Mouse (Mus musculus) spleen, adult 18-20 months (tissue): ENCODE data around the gene Dlat.
A peak's percentile ranks its signal among the peaks of the same experiment; 100 is the strongest.

Source experiments
- DNase-seq, 2 experiments: peaks; one replicate each; pipeline ENCODE4 v3.0.0; 2022; ENCODE audit warnings: mixed read lengths in 2 of 2

Dlat gene

DNA sequence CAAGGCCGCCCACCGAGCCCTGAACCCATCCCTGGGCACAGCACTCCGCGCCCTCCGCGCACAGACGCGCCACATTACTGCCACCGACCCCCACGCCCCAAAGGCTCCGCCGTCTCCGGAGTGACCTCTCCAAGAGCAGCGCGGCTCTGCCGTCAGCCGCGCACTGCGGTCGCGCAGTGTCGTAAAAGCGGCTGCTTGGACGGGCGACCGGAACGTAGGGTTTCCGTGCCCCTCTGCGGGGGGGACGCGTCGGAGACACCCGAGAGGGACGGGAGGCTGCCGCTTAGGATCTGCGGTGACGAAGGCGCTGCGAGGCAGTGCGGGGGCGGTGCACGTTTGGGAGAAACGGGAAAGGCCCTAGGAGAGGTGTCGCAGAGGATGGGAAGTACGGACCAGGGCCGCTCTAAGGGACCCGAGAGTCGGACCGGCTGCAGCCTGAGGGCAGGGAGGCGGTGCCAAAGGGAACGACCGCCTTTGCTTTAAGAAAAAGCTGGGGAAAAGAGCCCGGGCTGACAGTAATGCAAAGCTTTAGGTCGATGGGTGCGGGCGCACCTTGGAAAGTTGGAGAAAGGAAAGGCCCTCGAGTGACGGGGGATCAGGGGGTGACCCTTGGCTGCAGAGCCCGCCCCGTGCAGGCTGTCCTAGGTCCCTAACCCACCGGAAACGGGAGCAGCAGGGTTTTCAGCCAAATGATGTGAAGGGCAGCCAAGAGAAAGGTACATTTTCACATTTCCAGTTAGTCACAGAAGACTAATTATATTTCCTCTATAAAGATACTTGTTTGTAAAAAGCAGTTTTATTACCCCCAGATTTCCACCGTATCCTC is at the start of gene Dlat:
TSS of gene Dlat (minus strand) at position 389 of the 826 bp plus-strand sequence.
- DNase-seq: peak; percentile 72 to 79

DNA sequence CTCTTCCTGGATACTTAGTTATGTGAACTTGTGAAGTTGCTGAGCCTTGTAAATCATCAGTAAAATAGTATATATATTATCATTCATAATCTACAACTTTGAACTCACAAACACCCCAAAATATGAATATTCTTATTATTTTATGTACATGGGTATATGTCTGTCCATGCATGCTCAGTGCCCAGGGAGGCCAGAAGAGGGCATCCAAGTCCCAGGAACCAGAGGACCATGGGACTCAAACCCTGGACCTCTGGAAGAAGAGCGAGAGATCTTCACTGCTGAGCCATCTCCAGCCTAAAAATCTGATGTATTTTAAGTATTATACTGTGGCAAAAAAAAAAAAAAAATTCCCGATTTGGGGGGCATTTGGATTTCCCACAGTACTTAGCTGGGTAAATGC is 49.5 kb upstream of the Dlat start:
- no peak for DNase-seq

DNA sequence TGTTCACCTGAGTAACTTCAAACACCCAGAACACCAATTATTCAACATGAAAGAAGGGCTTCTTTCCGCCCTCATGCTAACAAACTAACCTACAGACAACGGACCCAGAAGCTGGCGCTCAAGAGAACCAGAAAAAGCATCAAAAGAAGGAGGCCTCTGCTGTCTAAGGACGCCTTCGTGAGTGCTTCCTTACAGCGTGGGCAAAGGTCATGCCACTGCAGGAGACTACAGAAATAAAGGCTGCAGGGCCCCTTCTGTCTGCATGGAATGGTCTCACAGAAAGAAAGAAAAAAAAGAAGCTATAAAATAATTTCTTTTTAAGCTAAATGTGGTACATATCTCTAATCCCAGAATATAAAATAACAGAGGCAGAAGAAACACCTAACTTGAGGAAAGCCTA is 45.3 kb upstream of the Dlat start:
- no peak for DNase-seq

DNA sequence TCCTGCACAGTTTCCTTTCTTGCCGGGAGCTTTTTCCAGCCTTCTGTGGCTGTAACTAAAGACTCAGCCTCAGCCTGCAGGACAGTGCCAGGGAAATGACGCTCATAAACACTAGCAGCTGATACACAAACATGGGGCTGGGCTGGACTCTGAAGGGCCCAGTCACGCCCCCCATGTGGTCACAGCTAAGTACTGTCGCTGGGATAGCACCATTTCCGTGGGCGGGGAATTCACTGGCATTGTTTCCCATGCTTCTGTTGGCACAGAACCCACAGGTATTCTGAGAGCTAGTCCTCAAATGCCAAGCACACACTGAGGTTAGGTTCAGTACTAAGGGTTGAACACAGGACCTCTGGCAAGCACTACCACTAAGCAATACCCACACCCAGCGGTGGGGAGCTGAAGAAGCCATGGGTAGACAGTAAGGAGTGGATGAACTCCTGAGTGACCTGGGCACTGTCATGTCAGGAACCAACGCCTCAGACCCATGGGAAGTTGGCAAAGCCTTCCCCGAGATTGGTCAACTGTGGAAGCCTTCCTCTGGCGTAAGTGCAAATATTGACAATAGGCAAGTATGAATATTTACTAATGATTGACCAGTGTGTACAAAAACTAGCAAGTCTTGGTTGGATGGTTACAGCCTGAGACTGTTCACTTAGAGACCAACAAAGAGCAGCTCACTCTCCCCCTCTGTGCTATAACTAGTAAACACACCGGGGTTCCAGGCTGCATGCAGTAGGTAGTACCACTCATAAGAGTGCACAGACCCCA is 41.5 kb upstream of the Dlat start:
- no peak for DNase-seq

DNA sequence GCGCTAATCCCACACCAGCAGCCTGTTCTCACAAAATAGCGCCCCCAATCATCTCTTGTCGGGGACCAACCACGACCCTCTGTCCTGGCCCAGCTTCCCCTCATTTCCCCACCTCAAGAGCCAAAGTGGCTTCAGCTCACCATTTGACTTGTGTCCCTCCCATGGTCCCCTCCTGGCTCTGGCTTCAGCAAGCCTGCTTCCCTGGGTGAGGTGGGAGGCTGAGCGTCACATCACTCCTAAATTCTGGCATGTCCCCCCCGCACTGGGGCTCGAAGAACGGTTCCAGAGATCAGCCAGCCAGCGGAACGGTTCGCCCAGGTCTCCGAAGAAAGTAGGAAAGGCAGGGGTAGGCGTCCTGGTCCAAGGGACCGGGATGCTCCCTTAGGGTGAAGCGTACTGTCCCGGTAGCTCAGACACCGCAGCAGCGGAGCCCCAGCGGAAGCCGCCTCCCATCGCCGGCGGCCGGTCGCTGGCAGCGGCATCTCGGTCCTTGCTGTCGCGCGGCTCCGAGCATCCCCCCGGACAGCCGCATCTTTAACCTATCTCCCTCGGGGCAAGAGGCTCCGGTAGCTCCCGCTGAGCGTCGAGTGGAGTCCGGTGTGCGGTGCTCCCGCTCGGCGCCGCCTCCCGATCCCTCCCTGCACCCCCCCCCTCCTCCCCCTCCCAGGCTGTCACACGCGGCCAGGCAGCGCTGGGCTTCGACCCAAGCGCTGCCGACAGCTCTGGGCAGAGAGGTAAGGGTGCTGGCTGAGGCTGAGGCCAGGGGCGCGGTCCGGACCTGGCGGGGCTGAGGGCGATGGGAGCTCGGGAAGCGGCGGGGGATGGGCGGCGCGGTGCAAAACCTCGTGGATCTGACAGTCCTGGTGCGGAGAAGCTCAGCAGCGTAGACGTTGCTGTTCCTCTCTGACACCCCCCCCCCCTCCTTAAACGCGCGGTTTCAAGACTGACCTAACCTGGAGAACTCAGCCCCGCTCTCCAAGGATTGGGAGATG is 39.1 kb upstream of the Dlat start:
- peak in 1 of 2 experiments; percentile 33 for DNase-seq

DNA sequence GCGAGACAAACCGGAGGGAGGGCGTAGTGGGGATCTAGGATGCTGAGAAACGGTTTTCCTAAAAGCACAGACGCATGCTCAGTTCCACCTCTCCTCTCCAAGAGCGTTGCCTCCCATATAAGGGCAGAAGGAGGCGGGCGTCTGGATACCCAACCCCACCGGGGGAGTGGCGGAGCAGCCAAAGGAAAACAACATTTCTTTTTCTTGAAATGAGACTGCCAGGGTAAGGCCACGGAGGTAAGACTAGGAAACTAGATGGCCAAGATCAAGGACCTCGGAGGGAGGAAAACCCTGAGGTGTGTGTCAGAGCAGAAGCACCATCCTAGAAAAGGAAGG is 38.1 kb upstream of the Dlat start:
- peak in 1 of 2 experiments; percentile 15 for DNase-seq

DNA sequence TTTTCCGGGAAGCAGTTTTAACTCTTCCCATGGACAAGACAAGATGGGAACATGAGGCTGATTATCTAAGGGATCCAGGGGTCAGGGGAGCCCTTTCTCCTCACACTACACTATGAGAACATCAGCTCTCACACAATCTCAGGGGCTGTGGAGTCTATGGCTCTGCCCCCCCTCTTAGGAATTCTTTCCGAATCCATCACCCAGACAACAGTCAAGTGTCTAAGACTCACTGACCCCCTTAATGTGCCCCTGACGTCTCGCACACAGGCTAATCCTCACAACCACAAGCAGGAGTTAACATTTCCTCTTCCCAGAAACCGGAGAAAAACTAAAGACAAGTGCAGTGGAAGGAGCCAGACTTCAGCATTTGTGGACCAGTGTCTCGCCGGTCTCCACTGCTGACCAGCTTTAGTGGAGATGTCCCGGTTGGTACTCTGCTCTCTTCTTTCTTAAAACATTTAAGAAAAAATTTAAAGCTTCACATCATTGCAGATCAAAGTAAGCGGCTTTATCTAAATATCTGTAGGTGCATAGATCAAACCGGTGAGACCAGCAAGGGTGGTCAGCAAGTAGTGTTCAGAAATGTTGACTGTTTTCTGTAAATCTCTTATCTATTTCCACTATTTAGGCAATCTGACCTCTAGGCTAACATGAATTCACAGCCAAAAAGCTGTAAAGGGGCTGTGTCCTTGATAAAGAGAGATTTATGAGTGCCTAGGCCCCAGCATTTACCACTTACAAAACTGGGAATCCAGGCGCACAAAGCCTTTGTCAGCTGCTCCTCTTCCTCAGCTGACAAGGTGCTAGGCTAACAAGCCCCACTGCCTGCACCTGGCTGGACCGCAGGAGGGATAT is 37.5 kb upstream of the Dlat start:
- DNase-seq: no peak

DNA sequence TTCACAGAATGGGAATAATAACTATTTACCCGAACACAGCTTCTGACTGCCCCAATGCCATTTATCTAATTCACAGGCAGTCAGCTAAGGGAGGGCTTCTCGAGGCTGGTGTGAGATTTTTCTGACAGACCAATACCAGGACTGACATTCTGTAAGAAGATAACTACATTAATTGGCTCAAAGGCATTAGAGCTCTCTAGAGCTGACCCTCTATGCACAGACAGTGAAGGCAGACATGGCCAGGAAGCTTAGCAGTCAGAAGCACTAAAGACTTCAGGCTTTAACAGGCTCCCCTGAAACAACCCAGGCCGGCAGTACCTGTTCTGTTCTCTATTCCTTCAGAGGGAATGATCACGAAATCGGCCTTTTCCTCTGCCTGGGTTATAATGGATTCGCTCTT is 35.6 kb upstream of the Dlat start:
- DNase-seq: no peak

DNA sequence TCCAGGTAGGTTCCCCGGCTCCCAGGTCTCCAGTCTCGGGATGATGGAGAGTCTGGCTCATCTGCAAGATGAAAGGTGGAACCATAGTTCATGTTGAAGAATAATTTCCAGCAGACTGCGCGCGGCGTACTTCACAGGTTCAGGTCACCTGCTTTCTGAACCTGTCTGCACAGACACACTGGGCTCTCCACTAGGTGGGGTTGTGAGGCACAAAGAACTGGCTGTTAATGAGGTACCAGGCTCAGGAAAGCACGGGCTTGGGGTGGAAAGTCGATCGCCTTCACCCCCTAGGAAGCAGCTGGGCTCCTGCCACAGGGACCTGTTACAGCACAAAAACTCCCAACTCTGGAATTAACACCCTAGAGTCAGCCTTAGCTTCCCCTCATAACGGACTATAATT is 34.1 kb upstream of the Dlat start:
- DNase-seq: peak in 1 of 2 experiments; percentile 10

DNA sequence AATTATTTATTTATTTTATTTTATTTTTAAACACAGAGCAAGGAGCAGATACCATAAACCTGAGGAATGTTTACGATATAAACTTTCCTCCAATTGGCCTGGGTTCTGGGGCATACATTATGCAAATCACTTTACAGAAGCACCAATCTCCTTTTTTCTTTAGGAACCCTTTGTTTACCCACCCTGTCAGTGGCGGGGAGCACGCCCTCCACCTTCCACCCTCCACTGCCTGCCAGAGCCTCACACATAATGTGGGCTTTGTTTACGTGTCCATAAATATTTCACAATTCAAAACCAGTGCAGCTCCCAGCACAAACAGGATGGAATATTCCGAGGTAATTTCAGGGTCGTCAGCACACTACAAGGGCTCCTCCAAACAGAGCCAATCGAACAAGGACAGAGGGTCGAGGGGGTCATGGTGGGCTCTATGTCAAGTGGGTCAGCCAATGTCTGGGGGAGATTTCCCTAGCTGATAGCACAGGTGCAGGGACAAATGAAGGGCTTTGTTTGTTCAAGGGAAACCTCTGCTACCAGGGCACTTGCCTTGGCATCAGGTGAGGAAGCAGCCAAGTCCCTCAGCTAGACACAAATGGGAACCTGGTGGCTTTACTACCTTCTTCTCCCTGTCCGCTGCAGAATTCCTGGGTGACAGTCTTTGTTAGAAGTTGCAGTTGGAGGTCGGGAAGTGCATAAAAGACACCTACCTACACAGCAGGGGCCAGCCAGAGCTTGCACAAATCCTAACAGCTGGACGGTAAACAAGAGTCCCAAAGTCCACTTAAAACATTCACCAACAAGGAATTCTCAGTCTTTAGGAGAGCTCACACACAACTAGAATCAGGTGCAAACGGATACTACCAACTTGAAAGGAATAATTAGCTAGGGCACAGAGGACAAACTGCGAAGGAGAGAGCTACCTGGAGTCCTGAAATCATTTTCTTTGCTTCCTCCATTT is 33.3 kb upstream of the Dlat start:
- no peak for DNase-seq

DNA sequence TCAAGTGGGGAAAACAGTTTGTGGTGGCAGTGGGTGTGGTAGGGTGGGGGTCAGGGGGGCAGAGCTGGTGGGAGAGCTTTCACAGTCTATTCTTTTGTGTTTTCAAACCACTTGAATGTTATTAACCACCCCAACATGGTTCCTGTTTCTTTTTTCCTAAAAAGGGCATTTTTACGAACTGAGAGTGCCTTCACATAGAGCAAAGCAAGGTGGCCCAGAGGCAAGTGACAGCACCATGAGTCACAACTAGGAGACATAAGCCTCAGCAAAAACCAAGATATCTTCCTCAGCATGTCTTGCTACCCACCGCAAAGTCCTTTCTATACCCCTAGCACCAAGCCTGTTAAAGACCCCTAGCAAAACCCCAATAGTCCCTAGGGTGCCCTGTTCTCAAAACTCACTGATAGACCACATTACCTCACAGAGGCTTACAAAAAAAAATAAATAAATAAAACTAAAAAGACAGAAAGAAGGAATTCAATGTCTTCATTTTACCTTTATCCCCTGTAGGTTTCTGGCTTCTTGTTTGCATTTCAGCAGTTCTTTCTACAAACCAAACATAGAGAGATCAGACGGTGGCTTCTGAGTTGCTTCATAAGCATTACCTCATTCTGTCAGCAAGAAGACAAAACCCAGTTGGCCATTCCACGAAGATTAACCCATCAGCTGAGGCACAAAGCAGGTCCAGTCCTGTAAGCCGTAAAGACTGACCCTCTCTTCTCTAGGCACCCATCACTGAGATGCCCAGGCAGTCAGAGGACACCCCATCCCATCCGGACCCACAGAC is 27.5 kb upstream of the Dlat start:
- no peak for DNase-seq

DNA sequence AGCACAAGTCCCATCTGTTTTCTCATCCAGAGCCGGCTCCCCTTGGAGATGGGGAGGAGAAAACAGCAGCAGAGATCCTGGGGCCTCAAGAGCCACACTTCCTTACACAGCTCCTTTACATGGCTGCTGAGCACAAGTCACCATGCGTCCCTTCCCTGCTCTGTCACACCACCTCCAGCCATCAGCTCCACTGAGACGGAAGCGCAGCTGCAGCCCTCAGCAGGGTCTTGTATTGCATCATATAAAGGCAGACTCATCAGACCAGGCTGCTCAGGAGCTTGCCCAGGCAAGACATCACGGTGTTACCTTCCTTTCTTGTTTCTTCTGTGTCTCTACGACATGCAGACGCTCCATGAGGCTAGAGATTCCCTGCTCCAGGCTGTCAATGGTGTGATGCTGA is 22.1 kb upstream of the Dlat start:
- no peak for DNase-seq

DNA sequence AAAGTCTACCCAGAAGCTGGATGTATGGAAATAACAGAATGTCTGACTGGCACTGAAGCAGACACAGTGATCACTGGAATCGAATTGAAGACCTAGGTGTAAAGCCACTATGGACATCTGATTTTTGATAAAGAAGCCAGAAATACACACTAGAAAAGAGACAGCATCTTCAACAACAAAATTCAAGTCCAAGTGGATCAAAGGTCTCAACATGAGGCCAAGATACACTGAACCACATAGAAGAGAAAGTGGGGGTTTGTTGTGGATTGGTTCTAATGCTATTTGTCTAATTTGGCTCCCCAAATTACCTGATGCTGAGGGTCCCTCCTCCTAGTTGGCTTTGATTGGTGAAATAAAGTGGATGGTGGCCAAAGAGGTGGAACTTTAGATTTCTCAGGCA is 19.8 kb upstream of the Dlat start:
- no peak for DNase-seq

DNA sequence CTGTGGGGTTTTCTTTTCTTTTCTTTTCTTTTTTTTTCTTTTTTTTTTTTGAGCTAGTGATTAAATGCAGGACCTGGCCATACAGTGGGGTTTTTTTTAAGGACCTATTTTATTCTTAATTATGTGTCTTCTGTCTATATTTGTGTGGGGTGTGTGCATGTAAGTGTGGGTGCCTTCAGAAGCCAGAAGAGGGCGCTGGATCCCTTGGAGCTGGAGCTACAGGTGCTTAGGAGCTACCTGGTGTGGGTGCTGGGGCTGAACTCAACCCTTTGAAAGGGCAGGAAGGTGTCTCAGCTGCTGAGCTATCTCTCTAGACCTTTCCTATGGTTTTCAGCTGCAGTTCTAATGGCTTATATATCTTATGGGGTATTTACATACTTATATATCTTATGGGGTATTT is 15.2 kb upstream of the Dlat start:
- no peak for DNase-seq

DNA sequence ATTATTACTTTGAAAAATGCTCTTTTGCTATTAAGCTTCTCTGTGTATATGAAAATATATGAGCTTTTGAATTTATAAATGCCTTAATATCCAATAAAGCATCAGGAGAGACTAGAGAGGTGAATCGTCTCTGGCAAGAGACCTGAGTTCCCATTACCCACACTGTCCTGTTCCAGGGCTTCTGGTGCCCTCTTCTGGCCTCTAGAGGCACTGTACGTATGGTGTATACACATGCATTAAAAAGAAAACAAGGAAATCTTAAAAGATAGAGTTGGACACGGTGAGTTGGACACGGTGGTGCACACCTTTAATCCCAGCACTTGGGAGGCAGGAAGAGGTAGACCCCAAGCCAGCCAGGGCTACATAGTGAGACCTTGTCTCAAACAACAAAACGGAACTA is 11.1 kb upstream of the Dlat start:
- DNase-seq: peak; percentile 29 to 63

DNA sequence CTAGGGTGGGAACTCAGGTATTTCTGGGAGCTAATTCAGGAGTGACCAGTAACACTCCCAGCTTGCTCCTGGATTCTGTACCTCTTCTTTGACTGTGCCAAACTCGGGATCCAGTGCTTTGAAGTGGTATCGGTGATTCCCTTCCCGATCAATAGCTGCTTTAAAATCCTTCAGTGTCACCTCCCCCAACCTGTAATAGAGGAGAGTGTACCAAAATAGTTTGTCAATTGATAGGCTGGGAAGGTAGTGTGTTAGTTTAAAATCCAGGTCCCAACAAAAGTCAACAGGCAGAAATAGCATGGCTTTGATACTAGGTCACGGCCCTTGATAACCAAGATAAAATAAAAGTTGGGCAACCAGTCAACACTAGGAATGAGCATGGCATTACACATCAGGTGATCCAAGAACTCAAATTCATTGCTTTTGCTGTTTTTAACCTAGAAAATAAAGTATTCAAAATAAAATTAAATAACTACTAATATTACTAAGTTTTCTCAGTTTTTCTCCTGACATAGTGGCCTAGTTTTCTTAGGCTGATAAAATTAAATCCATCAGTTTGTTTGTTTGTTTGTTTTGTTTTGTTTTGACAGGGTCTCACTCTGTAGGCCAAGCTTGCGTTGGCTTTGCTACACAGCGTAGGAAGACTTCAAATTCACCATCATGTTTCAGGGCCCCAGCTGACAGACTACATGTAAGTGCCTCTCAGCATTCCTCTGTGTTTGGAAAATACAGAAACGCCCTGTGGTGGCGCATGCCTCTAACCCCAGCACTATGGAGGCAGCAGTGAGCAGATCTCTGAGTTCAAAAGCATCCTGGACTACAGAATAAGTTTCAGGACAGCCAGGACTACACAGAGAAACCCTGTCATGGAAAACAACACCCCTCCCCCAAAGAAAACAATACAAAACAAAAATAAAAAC is 8.3 kb upstream of the Dlat start:
- DNase-seq: no peak

DNA sequence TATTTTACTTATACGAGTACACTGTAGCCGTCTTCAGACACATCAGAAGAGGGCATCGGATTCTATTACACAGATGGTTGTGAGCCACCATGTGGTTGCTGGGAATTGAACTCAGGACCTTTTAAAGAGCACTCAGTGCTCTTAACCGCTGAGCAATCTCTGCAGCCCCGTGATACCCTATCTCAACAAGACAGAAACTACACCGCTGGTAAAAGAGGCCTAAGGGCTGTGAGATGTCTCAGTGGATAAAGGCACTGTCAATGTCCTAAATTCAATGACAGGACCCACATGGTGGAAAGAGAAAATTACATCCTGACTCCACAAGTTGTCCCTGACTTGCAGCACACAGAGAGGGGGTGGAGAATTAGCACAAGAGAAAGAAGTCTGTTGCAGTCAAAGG is 6.9 kb upstream of the Dlat start:
- DNase-seq: no peak

DNA sequence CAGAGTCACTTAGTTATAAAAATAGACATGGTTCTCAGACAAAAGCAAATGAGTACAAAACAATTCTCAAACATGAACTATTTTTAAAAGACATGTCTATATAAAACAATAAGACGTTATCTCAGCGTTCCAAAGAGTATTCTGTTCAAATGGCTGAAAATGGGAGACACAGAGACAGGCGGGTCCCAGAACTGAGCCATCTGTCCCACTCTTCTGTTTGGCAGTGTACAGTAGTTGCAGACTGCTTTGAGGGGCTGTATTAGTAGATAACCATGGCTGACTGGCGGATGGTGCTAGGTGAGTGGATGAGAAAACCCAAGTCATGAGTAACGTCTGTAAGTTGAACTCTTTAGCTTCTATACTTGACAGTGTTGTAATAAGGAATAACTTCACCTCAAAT is 5.2 kb upstream of the Dlat start:
- DNase-seq: no peak

DNA sequence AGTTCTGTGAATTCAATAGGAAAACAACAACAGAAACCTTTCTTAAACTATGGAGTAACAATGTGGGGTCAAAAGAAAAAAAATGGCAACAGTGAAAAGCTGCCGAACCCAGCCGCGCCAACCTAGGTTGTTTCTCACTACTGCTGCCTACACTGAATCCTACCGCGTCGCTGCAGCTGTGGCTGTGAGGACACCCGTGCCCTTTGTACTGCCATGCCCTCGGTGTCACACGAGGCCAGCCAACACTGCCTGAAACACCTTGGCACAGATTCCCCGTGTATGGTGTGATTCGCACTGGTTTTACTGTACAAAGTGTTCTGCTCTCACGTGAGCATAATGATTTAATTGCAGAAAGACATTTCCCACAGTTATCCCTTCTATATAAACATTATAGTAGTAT is 851 bp upstream of the Dlat start:
- DNase-seq: no peak
